Mouse (Mus musculus) heart, embryonic 12.5 days (tissue): ENCODE data around the gene Srcin1. TPM values are rescaled to one million over a fixed set of nuclear protein-coding genes. Genes with fewer than 3 reads are reported as not detected.
A peak's percentile ranks its signal among the peaks of the same experiment; 100 is the strongest.

ENCODE experiments used
- ATAC-seq: fragments of 200-750 bp; cut with Nextera tagmentation; 2 replicates; pipeline ENCODE4 v1.8.0; 2017; ENCODE audit warnings: moderate TSS enrichment, moderate library complexity; ENCODE audit not compliant: insufficient number of reproducible peaks, low FRiP score
- H3K27ac ChIP-seq: fragments of 300-500 bp; sonication (generic); 2 replicates; pipeline ENCODE4 v1.5.1; 2016; ENCODE audit warnings: mild to moderate bottlenecking, moderate library complexity; ENCODE audit not compliant: poor library complexity, severe bottlenecking
- H3K27me3 ChIP-seq: fragments of 300-500 bp; sonication (generic); replicated peaks from 2 replicates; pipeline ENCODE4 v1.6.1; 2016; ENCODE audit warnings: mild to moderate bottlenecking, moderate library complexity
- H3K36me3 ChIP-seq: fragments of 300-500 bp; sonication (generic); 2 replicates; pipeline ENCODE4 v1.6.1; 2016; ENCODE audit warnings: mild to moderate bottlenecking, moderate library complexity
- H3K4me1 ChIP-seq: fragments of 300-500 bp; sonication (generic); replicated peaks from 2 replicates; pipeline ENCODE4 v1.6.1; 2016; ENCODE audit warnings: mild to moderate bottlenecking
- H3K4me2 ChIP-seq: fragments of 300-500 bp; sonication (generic); 2 replicates; pipeline ENCODE4 v1.6.1; 2016; ENCODE audit warnings: mild to moderate bottlenecking, moderate library complexity
- H3K4me3 ChIP-seq: fragments of 300-500 bp; sonication (generic); 2 replicates; pipeline ENCODE4 v1.5.1; 2016; ENCODE audit warnings: mild to moderate bottlenecking
- H3K9ac ChIP-seq: fragments of 300-500 bp; sonication (generic); 2 replicates; pipeline ENCODE4 v1.6.1; 2016; ENCODE audit warnings: mild to moderate bottlenecking, moderate library complexity
- H3K9me3 ChIP-seq: fragments of 300-500 bp; sonication (generic); replicated peaks from 2 replicates; pipeline ENCODE4 v1.6.1; 2016; ENCODE audit warnings: mild to moderate bottlenecking, moderate library complexity
- WGBS: fragments of 180-500 bp; shearing (Covaris S2); methylation state at CpG from one replicate; pipeline ENCODE4 v1.1.7; 2016; 5-methylcytosine and 5-hydroxymethylcytosine counted together
- polyA plus RNA-seq: library from polyadenylated mRNA; unstranded; fragments of >200 nt; fragmentation: Nextera tagmentation; extraction: Ambion mirVana; gene quantifications from 2 replicates; pipeline ENCODE4 v1.2.1, GENCODE M21; 2016

Gene Srcin1
- polyA plus RNA-seq, 1 experiment from 2014 or later = not detected

DNA sequence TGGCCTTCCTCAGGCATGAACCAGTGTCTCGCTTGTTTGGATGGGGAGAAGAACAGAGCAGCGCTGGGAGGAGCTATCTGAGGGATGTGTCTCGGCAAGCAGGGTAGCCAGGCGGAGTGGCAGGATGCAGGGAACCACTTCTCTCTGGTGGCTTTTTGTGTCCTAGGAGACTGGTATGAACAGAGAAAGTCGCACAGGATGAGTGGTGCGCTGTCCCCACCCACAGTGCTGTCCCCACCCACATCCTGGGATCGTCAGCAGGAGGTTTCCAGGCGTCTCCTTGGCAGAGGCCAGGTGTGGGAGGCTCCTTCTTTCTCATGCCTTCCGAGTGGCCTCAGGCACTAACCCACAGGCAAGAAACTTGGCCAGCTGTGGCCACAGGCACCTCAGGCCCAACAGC, 73.6 kb downstream of the Srcin1 start:
- no peak overlapping the region for H3K4me2 ChIP-seq
- ATAC-seq = peak; percentile 13; the same call in 1 of the 2 replicates
- no peak overlapping the region for H3K9ac ChIP-seq
- peaks cover 37% of the 10 kb centered on the region for H3K27me3 ChIP-seq
- WGBS = 42% methylated on average over 9 of the region's 9 CpGs
- H3K36me3 ChIP-seq = peaks cover 43% of the 10 kb centered on the region
- H3K4me1 ChIP-seq = peaks cover 19% of the 10 kb centered on the region
- H3K27ac ChIP-seq = no peak overlapping the region
- H3K9me3 ChIP-seq = 0 out of 2 replicates have a peak, but pooled peaks cover 3% of the 10 kb centered on the region
- no peak overlapping the region for H3K4me3 ChIP-seq

DNA sequence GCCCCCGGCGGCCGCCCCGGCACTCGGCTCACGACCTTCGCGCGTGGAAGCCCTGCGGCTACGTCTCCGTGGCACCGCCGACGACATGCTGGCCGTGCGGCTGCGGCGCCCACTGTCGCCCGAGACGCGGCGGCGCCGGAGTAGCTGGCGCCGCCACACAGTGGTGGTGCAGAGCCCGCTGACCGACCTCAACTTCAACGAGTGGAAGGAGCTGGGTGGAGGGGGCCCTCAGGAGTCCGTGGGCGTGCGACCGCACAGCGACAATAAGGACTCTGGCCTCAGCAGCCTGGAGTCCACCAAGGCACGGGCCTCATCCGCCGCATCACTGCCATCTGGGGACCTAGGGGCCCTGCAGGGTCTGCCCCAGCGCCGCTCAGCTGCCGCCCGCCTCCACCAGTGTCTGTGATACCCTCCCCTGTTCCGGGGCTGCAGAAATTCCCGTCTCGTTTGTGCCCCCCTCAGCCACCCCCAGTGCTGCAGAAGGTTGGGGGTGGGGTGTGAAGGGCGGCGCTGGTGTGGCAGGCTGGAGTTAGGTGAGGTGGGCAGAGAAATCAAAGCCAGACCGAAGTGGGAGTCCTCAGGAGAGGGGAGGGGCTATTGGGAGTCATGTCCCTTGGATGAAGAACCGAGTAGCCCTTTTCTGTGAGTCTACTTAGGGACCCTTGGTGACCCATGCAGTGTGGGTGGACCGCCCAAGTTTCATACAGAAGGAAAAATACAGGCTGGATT, 75.1 kb downstream of the Srcin1 start:
- Histone ChIP-seq H3K27ac (no peak overlapping the region), H3K9ac (peak overlapping the region; percentile 27; the same call in 1 of the 2 replicates), H3K36me3 (peaks cover 57% of the 10 kb centered on the region), H3K4me2 (peak overlapping the region; percentile 59), H3K27me3 (peaks cover 38% of the 10 kb centered on the region), H3K9me3 (0 out of 2 replicates have a peak, but pooled peaks cover 3% of the 10 kb centered on the region), H3K4me1 (peaks cover 19% of the 10 kb centered on the region), H3K4me3 (peak overlapping the region; percentile 30)
- ATAC-seq = 0 out of 2 replicates have a peak, but pooled peaks have one; percentile 19
- WGBS = 43% methylated on average over 51 of the region's 51 CpGs

DNA sequence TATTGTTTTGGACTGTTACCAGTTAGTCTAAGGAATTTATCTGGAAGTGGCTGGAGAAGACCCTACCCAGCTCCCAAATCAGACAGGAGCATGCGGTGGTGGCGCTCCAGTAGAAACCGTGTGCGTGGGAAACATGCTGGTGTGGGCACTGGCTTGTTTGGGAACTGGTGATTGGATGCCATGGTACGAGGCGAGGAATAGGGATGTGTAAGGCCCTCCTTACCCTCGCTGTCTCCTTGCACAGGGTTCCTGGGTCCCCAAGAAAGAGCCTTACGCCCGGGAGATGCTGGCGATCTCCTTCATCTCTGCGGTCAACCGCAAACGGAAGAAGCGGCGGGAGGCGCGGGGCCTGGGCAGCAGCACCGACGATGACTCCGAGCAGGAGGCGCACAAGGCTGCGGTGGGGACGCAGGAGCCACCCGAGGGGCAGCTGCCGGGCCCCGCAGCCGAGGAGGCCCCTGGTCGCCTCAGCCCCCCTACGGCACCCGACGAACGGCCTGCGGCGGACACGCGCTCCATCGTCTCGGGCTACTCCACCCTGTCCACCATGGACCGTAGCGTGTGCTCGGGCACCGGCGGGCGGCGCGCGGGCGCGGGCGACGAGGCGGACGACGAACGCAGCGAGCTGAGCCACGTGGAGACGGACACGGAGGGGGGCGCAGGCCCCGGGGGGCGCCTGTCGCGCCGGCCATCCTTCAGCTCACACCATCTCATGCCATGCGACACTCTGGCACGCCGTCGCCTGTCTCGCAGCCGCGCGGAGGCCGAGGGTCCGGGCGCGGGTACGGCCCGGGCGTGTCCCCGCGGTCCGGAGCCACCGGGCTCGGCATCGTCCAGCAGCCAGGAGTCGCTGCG, 75.9 kb downstream of the Srcin1 start, which contains the start of gene 4933428G20Rik:
4933428G20Rik (minus strand) TSS at position 476 of the 855 bp plus-strand sequence.
- Histone ChIP-seq H3K27me3 (peaks cover 38% of the 10 kb centered on the region), H3K4me2 (peak within 1 kb of the TSS; percentile 59), H3K4me1 (peaks cover 19% of the 10 kb centered on the region), H3K9ac (peak within 1 kb of the TSS; percentile 27; the same call in 1 of the 2 replicates), H3K9me3 (0 out of 2 replicates have a peak, but pooled peaks cover 3% of the 10 kb centered on the region), H3K4me3 (peak within 1 kb of the TSS; percentile 30), H3K27ac (no peak within 1 kb of the TSS), H3K36me3 (peaks cover 65% of the 10 kb centered on the region)
- WGBS = 35% methylated on average over 88 of the region's 88 CpGs
- 0 out of 2 replicates have a peak, but pooled peaks have one; percentile 13 for ATAC-seq

DNA sequence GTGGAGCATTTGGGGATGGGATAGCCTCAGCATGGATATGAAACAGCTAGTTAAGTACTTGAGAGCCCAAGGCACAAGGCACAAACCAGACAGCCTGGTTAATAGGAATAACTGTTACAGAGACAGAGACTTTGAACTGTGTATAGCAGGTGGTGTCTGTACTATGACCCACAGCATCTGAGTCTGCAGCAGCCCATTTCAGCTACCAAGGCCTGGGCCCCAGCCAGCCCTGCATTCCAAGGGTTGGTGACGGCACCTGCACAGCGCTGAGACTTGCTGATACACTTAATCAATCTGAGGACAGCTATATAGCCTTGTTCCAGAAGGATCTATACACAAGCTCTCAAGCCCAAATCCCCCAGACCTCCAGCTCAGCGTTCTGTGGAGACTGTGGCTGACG, 78.4 kb downstream of the Srcin1 start:
- Histone ChIP-seq H3K36me3 (peaks cover 87% of the 10 kb centered on the region), H3K9ac (no peak overlapping the region), H3K27ac (no peak overlapping the region), H3K4me2 (no peak overlapping the region), H3K9me3 (peaks cover 3% of the 10 kb centered on the region; the same call in 1 of the 2 replicates), H3K4me3 (no peak overlapping the region), H3K4me1 (peaks cover 19% of the 10 kb centered on the region), H3K27me3 (peaks cover 38% of the 10 kb centered on the region)
- WGBS = 94% methylated on average over 4 of the region's 4 CpGs
- ATAC-seq = no peak

DNA sequence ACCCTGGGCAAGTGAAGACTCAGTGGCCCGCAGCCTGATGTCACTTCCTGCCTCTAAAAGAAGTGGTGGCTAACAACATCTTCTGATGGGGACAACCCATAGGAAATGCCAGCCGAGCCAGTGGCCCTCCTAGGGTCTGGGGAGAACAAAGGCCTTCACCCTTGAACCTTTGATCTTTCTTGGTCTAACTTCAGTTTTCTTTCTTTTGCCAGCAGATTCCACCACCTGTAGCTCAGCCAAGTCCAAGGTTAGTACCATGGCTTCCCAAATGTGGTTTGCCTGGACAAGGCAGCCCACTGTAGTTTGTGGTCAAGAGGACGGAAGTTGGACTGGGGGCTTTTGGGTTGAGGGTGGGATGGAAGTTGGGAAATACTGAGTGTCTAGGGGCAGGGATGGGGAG, 83.2 kb downstream of the Srcin1 start:
- H3K4me3 ChIP-seq = no peak overlapping the region
- ATAC-seq = no peak
- H3K4me1 ChIP-seq = no peaks in the 10 kb centered on the region
- WGBS = 81% methylated on average over 3 of the region's 3 CpGs
- no peak overlapping the region for H3K9ac ChIP-seq
- no peak overlapping the region for H3K4me2 ChIP-seq
- peaks cover 90% of the 10 kb centered on the region for H3K36me3 ChIP-seq
- H3K27ac ChIP-seq = no peak overlapping the region
- H3K27me3 ChIP-seq = peaks cover 9% of the 10 kb centered on the region
- peaks cover 3% of the 10 kb centered on the region; the same call in 1 of the 2 replicates for H3K9me3 ChIP-seq

DNA sequence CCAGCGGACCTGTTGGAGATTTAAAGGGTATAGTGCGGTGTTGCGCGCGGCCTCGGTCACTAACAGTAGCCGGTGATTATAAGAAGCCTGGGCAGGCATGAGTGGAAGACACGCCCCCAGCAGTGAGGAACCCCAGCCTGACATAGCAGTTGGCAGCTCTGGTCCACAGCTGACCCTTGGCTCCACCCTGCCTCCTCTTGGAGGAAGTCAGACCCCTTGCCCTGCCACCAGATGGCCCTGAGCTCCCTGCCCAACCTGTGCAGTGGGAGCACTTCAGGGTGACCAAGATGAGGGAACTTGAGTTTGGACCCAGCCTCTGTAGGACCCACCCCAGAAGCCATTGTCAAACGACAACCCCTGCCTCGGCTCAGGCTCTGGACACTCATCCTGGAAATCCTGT, 84.3 kb downstream of the Srcin1 start:
- Histone ChIP-seq H3K27me3 (no peaks in the 10 kb centered on the region), H3K36me3 (peaks cover 90% of the 10 kb centered on the region), H3K9ac (no peak overlapping the region), H3K4me1 (no peaks in the 10 kb centered on the region), H3K9me3 (no peaks in the 10 kb centered on the region; the same call in 1 of the 2 replicates), H3K4me3 (no peak overlapping the region), H3K27ac (no peak overlapping the region), H3K4me2 (no peak overlapping the region)
- 82% methylated on average over 10 of the region's 10 CpGs for WGBS
- ATAC-seq = peak; percentile 19; the same call in 1 of the 2 replicates

DNA sequence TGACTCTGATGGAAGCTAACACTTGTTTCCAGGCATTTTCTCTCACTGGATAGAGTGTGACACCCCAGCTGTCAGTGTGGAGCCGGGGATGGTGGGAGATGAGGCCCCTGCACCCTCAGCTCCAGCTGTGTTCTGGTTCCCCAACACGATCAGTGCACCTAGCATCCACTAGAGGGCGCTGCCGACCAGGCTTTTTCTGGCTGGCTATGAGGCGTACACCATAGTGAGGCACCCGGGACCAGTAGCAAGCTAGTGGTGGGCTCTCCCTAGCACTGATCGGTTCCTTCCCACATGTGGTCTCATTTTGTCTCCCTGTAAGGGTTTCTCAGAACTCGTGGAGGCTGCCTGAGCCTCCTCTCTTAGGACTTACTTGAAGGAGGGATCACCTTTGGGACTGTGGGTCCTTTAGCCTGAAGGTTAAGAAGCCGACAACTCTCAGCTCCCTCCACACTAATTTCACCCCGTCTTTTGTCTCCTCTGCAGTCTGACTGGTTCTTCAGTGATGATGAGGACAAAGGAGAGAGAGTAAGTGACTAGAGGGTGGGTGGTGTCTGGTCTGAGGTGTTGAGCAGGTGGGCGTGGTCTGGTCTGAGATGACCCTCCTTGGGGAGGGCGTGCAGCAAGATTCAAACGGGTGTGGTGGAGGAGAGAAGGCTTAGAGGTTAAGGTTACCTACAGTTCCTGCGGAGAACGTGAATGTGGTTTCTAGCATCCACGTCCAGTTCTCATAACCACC, 86.2 kb downstream of the Srcin1 start:
- H3K9me3 ChIP-seq = no peaks in the 10 kb centered on the region; the same call in 1 of the 2 replicates
- H3K27ac ChIP-seq = no peak overlapping the region
- no peak overlapping the region for H3K4me3 ChIP-seq
- ATAC-seq = peak; percentile 23; the same call in 1 of the 2 replicates
- H3K36me3 ChIP-seq = peaks cover 92% of the 10 kb centered on the region
- H3K9ac ChIP-seq = no peak overlapping the region
- no peaks in the 10 kb centered on the region for H3K27me3 ChIP-seq
- H3K4me2 ChIP-seq = no peak overlapping the region
- 41% methylated on average over 16 of the region's 16 CpGs for WGBS
- H3K4me1 ChIP-seq = peaks cover 7% of the 10 kb centered on the region; the same call in 1 of the 2 replicates

DNA sequence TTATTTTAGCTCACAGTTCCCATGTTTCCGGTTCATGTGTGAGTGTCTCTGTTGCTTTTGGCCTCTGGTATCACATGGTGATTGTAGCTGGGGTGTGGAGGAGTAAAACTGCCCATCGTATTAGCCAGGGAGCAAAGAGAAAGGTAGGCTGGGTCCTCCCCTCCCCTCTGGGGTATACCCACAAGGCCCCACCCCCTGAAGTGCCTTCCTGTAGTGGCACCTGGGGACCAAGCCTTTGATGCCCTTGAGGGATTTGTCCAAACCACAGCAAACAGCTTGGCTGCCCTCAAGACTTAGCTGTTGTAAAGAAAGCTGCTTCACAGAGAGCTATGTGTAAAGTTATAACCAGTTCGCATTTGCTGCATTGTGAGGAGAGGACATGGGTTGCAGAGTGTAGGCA, 88.3 kb downstream of the Srcin1 start:
- no peak overlapping the region for H3K9ac ChIP-seq
- H3K4me3 ChIP-seq = no peak overlapping the region
- no peaks in the 10 kb centered on the region for H3K27me3 ChIP-seq
- no peak overlapping the region for H3K4me2 ChIP-seq
- peaks cover 7% of the 10 kb centered on the region; the same call in 1 of the 2 replicates for H3K4me1 ChIP-seq
- peaks cover 88% of the 10 kb centered on the region for H3K36me3 ChIP-seq
- no peak overlapping the region for H3K27ac ChIP-seq
- 74% methylated on average over 3 of the region's 3 CpGs for WGBS
- H3K9me3 ChIP-seq = no peaks in the 10 kb centered on the region
- ATAC-seq = no peak

DNA sequence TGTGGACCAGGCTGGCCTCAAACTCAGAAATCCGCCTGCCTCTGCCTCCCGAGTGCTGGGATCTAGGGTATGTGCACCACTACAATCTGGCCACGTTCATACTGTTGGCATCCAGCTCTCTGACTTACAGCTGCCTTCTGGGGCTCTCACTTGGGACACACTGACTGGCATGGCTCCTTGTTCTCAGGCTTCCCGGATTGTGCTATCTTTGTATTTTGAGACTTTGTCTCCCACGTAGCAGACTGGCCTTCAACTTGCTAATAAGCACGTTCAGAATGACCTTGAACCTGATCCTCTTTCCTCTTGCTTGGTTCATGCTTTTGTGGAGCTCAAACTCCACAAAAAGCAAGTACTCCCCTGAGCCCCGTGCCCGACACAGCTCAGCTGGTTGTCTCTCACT, 90.3 kb downstream of the Srcin1 start:
- Histone ChIP-seq H3K36me3 (peaks cover 88% of the 10 kb centered on the region), H3K4me2 (no peak overlapping the region), H3K9me3 (no peaks in the 10 kb centered on the region), H3K9ac (no peak overlapping the region), H3K27ac (peak overlapping the region; percentile 32; the same call in 1 of the 2 replicates), H3K27me3 (no peaks in the 10 kb centered on the region), H3K4me3 (no peak overlapping the region), H3K4me1 (peaks cover 15% of the 10 kb centered on the region; the same call in 1 of the 2 replicates)
- WGBS = 75% methylated on average over 8 of the region's 8 CpGs
- ATAC-seq = no peak

DNA sequence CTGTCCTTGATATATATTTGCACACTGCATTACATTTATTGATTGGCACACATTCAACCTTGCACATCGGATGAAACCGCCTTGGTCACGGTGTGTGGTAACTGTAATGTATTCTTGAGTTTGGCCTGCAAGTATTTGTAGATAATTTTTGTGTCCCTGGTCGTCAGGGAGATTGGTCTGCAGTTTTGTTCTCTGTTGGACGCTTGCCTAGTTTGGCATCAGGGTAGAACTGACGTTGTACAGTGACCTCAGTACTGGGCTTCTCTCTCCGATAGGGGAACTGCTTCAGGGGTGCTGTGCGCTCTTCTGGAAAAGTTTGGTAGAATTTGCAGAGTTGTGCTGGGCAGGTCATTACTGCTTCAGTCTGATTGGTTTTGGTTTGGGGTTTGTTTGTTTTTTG, 96.2 kb downstream of the Srcin1 start:
- Histone ChIP-seq H3K27me3 (no peaks in the 10 kb centered on the region), H3K4me1 (0 out of 2 replicates have a peak, but pooled peaks cover 7% of the 10 kb centered on the region), H3K9ac (no peak overlapping the region), H3K4me3 (no peak overlapping the region), H3K4me2 (no peak overlapping the region), H3K36me3 (peaks cover 94% of the 10 kb centered on the region), H3K27ac (no peak overlapping the region), H3K9me3 (no peaks in the 10 kb centered on the region)
- ATAC-seq = no peak
- WGBS = 75% methylated on average over 8 of the region's 8 CpGs
